Mouse (Mus musculus) heart, postnatal 25 days (tissue): ENCODE data around the gene Mafg. TPM values are rescaled to one million over a fixed set of nuclear protein-coding genes. Genes with fewer than 3 reads are reported as not detected.

Experiments
- DNase-seq: peaks from one replicate; pipeline ENCODE4 v3.0.0; 2022; ENCODE audit warnings: low spot score
- intact Hi-C: fragments of 180-260 bp; cut with DNase I; formaldehyde crosslinking; loops from one replicate; pipeline ENCODE4 v1.15.1; 2025
- microRNA-seq: library from miRNA; unstranded; fragments of <30 nt; microRNA quantifications from one replicate; pipeline ENCODE4 v1.2.0, GENCODE M21; 2022
- total RNA-seq, 2 experiments: library from RNA; stranded (reverse); gene quantifications; 2 replicates each; pipeline ENCODE4 v1.2.3; 2021

Gene Mafg
- total RNA-seq, 2 experiments from 2014 or later, result 38.7 to 42.1 TPM

- DNase-seq, result no peak
- intact Hi-C loops, result loop anchor here (2.0 kb wide), 2 partner anchors 35 to 61 kb away; no protein-coding TSS in a partner anchor
Observed at GRCm38 (mm10) chr11:120577211-120578023, 56.0 kb downstream of the Mafg start.

- intact Hi-C loops, result loop anchor here (2.0 kb wide), 1 partner anchor 60 kb away; no protein-coding TSS in a partner anchor
- no peak for DNase-seq
Observed at GRCm38 (mm10) chr11:120576365-120576981, 56.9 kb downstream of the Mafg start.

- intact Hi-C loops, result loop anchor here (2.0 kb wide), 1 partner anchor 59 kb away; no protein-coding TSS in a partner anchor
- DNase-seq, result no peak
Observed at GRCm38 (mm10) chr11:120575940-120576339, 57.5 kb downstream of the Mafg start.

Small RNAs within 50 kb of the gene (microRNA-seq; reads per million reads assigned to microRNA genes)
- gene Mir6936, result not detected

Other genes starting within 250 kb of the Mafg start
- 10 to 100 TPM; 53.0 to 59.3 TPM for gene Nploc4, start 195.9 kb downstream of the Mafg start, total RNA-seq
- gene Tspan10, start 191.0 kb downstream of the Mafg start, total RNA-seq, result 1 to 10 TPM; 1.4 to 1.6 TPM
- gene Pde6g, start 180.1 kb downstream of the Mafg start, total RNA-seq, result under 1 TPM; 0.47 to 0.84 TPM
- 10 to 100 TPM; 53.7 to 56.4 TPM for gene Oxld1, start 175.5 kb downstream of the Mafg start, total RNA-seq
- gene Ccdc137, start 175.5 kb downstream of the Mafg start, total RNA-seq, result 1 to 10 TPM; 7.9 to 8.9 TPM
- gene Arl16, start 166.0 kb downstream of the Mafg start, total RNA-seq, result 10 to 100 TPM; 10.5 to 10.6 TPM
- gene Mrpl12, start 149.0 kb downstream of the Mafg start, total RNA-seq, result 100 to 1,000 TPM; 253 to 263 TPM
- gene Slc25a10, start 141.8 kb downstream of the Mafg start, total RNA-seq, result 10 to 100 TPM; 13.1 to 14.8 TPM
- 1 to 10 TPM; 1.3 to 1.5 TPM for gene Gcgr, start 102.9 kb downstream of the Mafg start, total RNA-seq
- gene Mcrip1, start 83.9 kb downstream of the Mafg start, total RNA-seq, result 10 to 100 TPM; 44.1 to 46.9 TPM
- gene Ppp1r27, start 82.5 kb downstream of the Mafg start, total RNA-seq, result not detected
- 100 to 1,000 TPM; 228 to 255 TPM for gene P4hb, start 60.3 kb downstream of the Mafg start, total RNA-seq
- gene Arhgdia, start 52.0 kb downstream of the Mafg start, total RNA-seq, result 100 to 1,000 TPM; 142 to 158 TPM
- 10 to 100 TPM; 49.3 to 52.6 TPM for gene Alyref, start 35.2 kb downstream of the Mafg start, total RNA-seq
- gene Anapc11, start 35.2 kb downstream of the Mafg start, total RNA-seq, result 10 to 100 TPM; 82.6 to 90.3 TPM
- gene Npb, start 25.1 kb downstream of the Mafg start, total RNA-seq, result not detected
- gene Pcyt2, start 15.7 kb downstream of the Mafg start, total RNA-seq, result 10 to 100 TPM; 54.2 to 59.3 TPM
- gene Sirt7, start 8.4 kb downstream of the Mafg start, total RNA-seq, result 1 to 10 TPM; 7.7 to 8.3 TPM
- 1 to 10 TPM; 1.6 to 2.3 TPM for gene Pycr1, start 10.2 kb upstream of the Mafg start, total RNA-seq
- 10 to 100 TPM; 78.3 to 78.8 TPM for gene Myadml2, start 14.6 kb upstream of the Mafg start, total RNA-seq
- under 1 TPM in 1 of 2 experiments, not detected in 1; 0.20 TPM for gene Notum, start 27.6 kb upstream of the Mafg start, total RNA-seq
- 10 to 100 TPM; 33.0 to 33.9 TPM for gene Aspscr1, start 39.4 kb upstream of the Mafg start, total RNA-seq
- 10 to 100 TPM; 31.2 to 35.7 TPM for gene Cenpx, start 80.1 kb upstream of the Mafg start, total RNA-seq
- 1 to 10 TPM; 5.6 to 6.2 TPM for gene Lrrc45, start 80.3 kb upstream of the Mafg start, total RNA-seq
- 1 to 10 TPM; 1.2 to 1.8 TPM for gene Rac3, start 87.9 kb upstream of the Mafg start, total RNA-seq
- 1 to 10 TPM; 6.8 to 7.5 TPM for gene Dcxr, start 93.7 kb upstream of the Mafg start, total RNA-seq
- gene Cbr2, start 98.5 kb upstream of the Mafg start, total RNA-seq, result 10 to 100 TPM; 16.7 to 22.1 TPM
- 10 to 100 TPM; 21.2 to 40.2 TPM for gene Hmga1b, start 129.2 kb upstream of the Mafg start, total RNA-seq
- gene Rfng, start 150.6 kb upstream of the Mafg start, total RNA-seq, result 10 to 100 TPM; 12.3 to 13.9 TPM
- 10 to 100 TPM; 52.2 to 57.0 TPM for gene Gps1, start 150.7 kb upstream of the Mafg start, total RNA-seq
- 10 to 100 TPM; 26.8 to 27.8 TPM for gene Dus1l, start 162.8 kb upstream of the Mafg start, total RNA-seq
- gene Fasn, start 190.9 kb upstream of the Mafg start, total RNA-seq, result 10 to 100 TPM; 29.8 to 52.8 TPM